20 mouse cellular contexts compared by ENCODE assay signal in the genomic region with DNA sequence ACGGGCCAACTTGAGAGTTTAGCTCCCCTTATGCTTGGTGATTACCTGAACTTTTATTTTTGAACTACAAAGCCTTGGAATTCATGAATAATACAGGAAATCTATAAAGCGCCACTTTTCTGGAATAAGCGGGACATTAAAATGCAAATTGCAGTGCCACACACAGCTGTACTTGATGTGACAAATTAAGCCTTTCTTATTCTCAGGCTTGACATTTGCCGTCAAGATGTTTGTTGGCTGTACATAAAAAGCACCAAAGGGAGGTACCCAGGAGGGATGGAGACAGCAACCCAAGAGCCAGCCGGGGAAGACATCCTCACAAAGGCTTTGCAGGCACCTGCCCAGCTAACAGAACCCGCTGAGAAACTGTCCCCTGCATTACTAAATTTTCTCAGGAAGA. TPM values are rescaled to one million over a fixed set of nuclear protein-coding genes. Genes with fewer than 3 reads are reported as not detected.
"Had no signal": no experiment of that assay in that cellular context is flagged by ENCODE, and none has a peak within 500 bp of the region (broad histone marks: within the 10 kb centered on the region; RNA-seq: fewer than 3 reads in every experiment).

No protein-coding gene starts in this region.

- H3K27ac ChIP-seq: kidney, embryonic 15.5 days; left cerebral cortex, adult 2 months; limb, embryonic 15.5 days; liver, embryonic 12.5 days; neural tube, embryonic 12.5 days had no signal

- H3K4me1 ChIP-seq: kidney, embryonic 15.5 days; limb, embryonic 15.5 days; liver, embryonic 12.5 days had no signal

- H3K9me3 ChIP-seq: kidney, embryonic 15.5 days; limb, embryonic 15.5 days; liver, embryonic 12.5 days; neural tube, embryonic 12.5 days had no signal

- H3K4me3 ChIP-seq: kidney, embryonic 15.5 days; left cerebral cortex, adult 2 months; limb, embryonic 15.5 days; liver, embryonic 12.5 days; myocyte; neural tube, embryonic 12.5 days had no signal

- H3K27me3 ChIP-seq: kidney, embryonic 15.5 days; limb, embryonic 15.5 days; liver, embryonic 12.5 days; neural tube, embryonic 12.5 days had no signal

- H3K9ac ChIP-seq: kidney, embryonic 15.5 days; limb, embryonic 15.5 days; liver, embryonic 12.5 days; lung, embryonic 14.5 days; neural tube, embryonic 12.5 days had no signal

- DNase-seq: kidney, adult 2 months; kidney, postnatal 25 days; lung, postnatal 10 days; lung, postnatal 4 days; right cerebral cortex, adult 18-20 months; spleen, adult 18-20 months; thymus, adult 2 months; thymus, postnatal 25 days had no signal

- H3K4me2 ChIP-seq: kidney, embryonic 15.5 days; limb, embryonic 15.5 days; liver, embryonic 12.5 days; lung, embryonic 14.5 days; neural tube, embryonic 12.5 days had no signal

- ATAC-seq: intestine, embryonic 16.5 days; liver, embryonic 12.5 days had no signal

- H3K36me3 ChIP-seq: kidney, embryonic 15.5 days; limb, embryonic 15.5 days; liver, embryonic 12.5 days; neural tube, embryonic 12.5 days had no signal

RNA-seq across cellular contexts. Expression of a gene that starts 56.4 kb away (rescaled TPM):
- total RNA-seq: megakaryocyte, adult 5-6 weeks had no signal
- polyA plus RNA-seq: limb, embryonic 11.5 days; liver, embryonic 12.5 days; liver, embryonic 16.5 days; lung, embryonic 14.5 days; stomach, embryonic 14.5 days had no signal
